Mouse (Mus musculus): ENCODE data around the gene Il34.

- TF ChIP-seq GATA1 (IDR thresholded peaks at IDR 0.05; ENCODE audit: low read length): no peak
- no peak for TF ChIP-seq TAL1 (IDR thresholded peaks at IDR 0.05; ENCODE audit: low read length)
Observed at GRCm38 (mm10) chr8:110828511-110828910, 22.8 kb upstream of the Il34 start.

All from erythroblast, embryonic 14.5 days (primary cell).